Mouse (Mus musculus) intestine, postnatal 0 days (tissue): ENCODE data around the gene Acsm3. TPM values are rescaled to one million over a fixed set of nuclear protein-coding genes. Genes with fewer than 3 reads are reported as not detected.
A peak's percentile ranks its signal among the peaks of the same experiment; 100 is the strongest.
"Not testable (repeated sequence)": the region's sequence is repeated elsewhere in the genome, so short reads cannot be mapped to it uniquely, and the experiment has no call there.

Experiments used
- ATAC-seq: fragments of 200-750 bp; cut with Nextera tagmentation; 2 replicates; pipeline ENCODE4 v1.8.0; 2017; ENCODE audit warnings: mild to moderate bottlenecking, moderate TSS enrichment, moderate library complexity
- H3K27ac ChIP-seq: fragments of 300-500 bp; sonication (generic); 2 replicates; pipeline ENCODE4 v1.5.1; 2014; ENCODE audit warnings: mild to moderate bottlenecking, low read depth, low read length, moderate library complexity
- H3K27me3 ChIP-seq: fragments of 300-500 bp; sonication (generic); replicated peaks from 2 replicates; pipeline ENCODE4 v1.6.1; 2014; ENCODE audit warnings: low read length, mixed read lengths; ENCODE audit not compliant: control insufficient read depth, insufficient read depth
- H3K36me3 ChIP-seq: fragments of 300-500 bp; sonication (generic); 2 replicates; pipeline ENCODE4 v1.6.1; 2014; ENCODE audit warnings: mild to moderate bottlenecking, moderate library complexity; ENCODE audit not compliant: control insufficient read depth, insufficient read depth
- H3K4me1 ChIP-seq: fragments of 300-500 bp; sonication (generic); replicated peaks from 2 replicates; pipeline ENCODE4 v1.6.1; 2014; ENCODE audit warnings: antibody characterized with exemption, low read length, mixed read lengths; ENCODE audit not compliant: control insufficient read depth, insufficient read depth
- H3K4me2 ChIP-seq: fragments of 300-500 bp; sonication (generic); replicated peaks from 2 replicates; pipeline ENCODE4 v1.6.1; 2014; ENCODE audit warnings: low read depth, mild to moderate bottlenecking, moderate library complexity
- H3K4me3 ChIP-seq: fragments of 300-500 bp; sonication (generic); 2 replicates; pipeline ENCODE4 v1.5.1; 2014; ENCODE audit warnings: low read depth, low read length
- H3K9ac ChIP-seq: fragments of 300-500 bp; sonication (generic); 2 replicates; pipeline ENCODE4 v1.6.1; 2014; ENCODE audit warnings: mild to moderate bottlenecking, low read depth, low read length
- H3K9me3 ChIP-seq: fragments of 300-500 bp; sonication (generic); 2 replicates; pipeline ENCODE4 v1.6.1; 2016; ENCODE audit warnings: mixed run types; ENCODE audit not compliant: control insufficient read depth
- CTCF ChIP-seq: sonication (generic); IDR thresholded peaks from 2 replicates; pipeline ENCODE4 v1.5.1; 2016; ENCODE audit warnings: low read depth, mild to moderate bottlenecking, control low read depth, antibody characterized with exemption, moderate library complexity
- WGBS: fragments of 180-500 bp; shearing (Covaris S2); extraction: QIAGEN DNeasy Blood & Tissue Kit; methylation state at CpG from one replicate; pipeline ENCODE4 v1.1.7; 2014; 5-methylcytosine and 5-hydroxymethylcytosine counted together
- polyA plus RNA-seq: library from polyadenylated mRNA; unstranded; fragments of >200 nt; fragmentation: Nextera tagmentation; extraction: Ambion mirVana; gene quantifications from 2 replicates; pipeline ENCODE4 v1.2.1, GENCODE M21; 2015

Gene Acsm3
- polyA plus RNA-seq, 1 experiment from 2014 or later = 0.80 TPM

GRCm38 (mm10) chr7:119738877-119739276 is 21.8 kb upstream of the Acsm3 start:
- ATAC-seq = no peak
- WGBS = 86% methylated on average over 2 of the region's 2 CpGs
- Histone ChIP-seq H3K9me3 (no peaks in the 10 kb centered on the region), H3K4me2 (no peak overlapping the region), H3K4me1 (no peaks in the 10 kb centered on the region), H3K9ac (no peak overlapping the region), H3K4me3 (no peak overlapping the region), H3K27ac (no peak overlapping the region), H3K27me3 (no peaks in the 10 kb centered on the region), H3K36me3 (no peaks in the 10 kb centered on the region)
- TF ChIP-seq CTCF = no peak

GRCm38 (mm10) chr7:119739798-119740468 is 20.8 kb upstream of the Acsm3 start:
- peak overlapping the region; percentile 20; the same call in 1 of the 2 replicates for H3K4me3 ChIP-seq
- H3K36me3 ChIP-seq, H3K27me3 ChIP-seq, H3K9me3 ChIP-seq, ATAC-seq, H3K9ac ChIP-seq, H3K27ac ChIP-seq, H3K4me1 ChIP-seq: not testable (repeated sequence)
- 9% methylated on average over 16 of the region's 44 CpGs for WGBS
- peak overlapping the region; percentile 63 for H3K4me2 ChIP-seq

DNA sequence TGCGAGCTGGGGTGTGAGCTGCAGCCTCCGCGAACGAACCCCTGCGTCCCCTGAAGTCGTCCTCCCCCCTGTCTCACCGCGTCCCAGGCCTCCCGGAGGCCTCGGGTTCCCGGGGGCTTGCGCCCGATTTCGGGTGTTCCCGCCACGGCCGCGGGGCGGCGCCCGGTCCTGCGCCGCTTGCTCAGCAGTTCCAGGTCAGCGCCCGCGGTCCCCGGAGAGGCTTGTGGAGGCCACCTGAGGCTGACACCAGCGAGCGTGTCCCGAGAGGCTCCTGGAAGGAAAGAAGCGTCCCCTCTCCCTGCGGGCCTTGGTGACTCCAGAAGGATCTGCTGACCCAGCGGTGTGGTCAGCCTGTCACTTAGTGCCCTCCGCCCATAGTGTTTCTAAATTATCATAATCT is 16.4 kb upstream of the Acsm3 start:
- Histone ChIP-seq H3K4me2 (peak overlapping the region; percentile 55), H3K9me3 (no peaks in the 10 kb centered on the region), H3K36me3 (no peaks in the 10 kb centered on the region), H3K9ac (no peak overlapping the region), H3K27me3 (no peaks in the 10 kb centered on the region), H3K4me3 (peak overlapping the region; percentile 16; the same call in 1 of the 2 replicates), H3K4me1 (no peaks in the 10 kb centered on the region), H3K27ac (no peak overlapping the region)
- WGBS = 7% methylated on average over 34 of the region's 34 CpGs
- TF ChIP-seq CTCF = peak; percentile 69
- ATAC-seq = peak; percentile 31; the same call in 1 of the 2 replicates

GRCm38 (mm10) chr7:119745869-119746268 is 14.9 kb upstream of the Acsm3 start:
- no peak for ATAC-seq
- no peaks in the 10 kb centered on the region for H3K4me1 ChIP-seq
- H3K36me3 ChIP-seq = no peaks in the 10 kb centered on the region
- 69% methylated on average over 1 of the region's 1 CpGs for WGBS
- no peak for TF ChIP-seq CTCF
- H3K27me3 ChIP-seq = no peaks in the 10 kb centered on the region
- no peak overlapping the region for H3K9ac ChIP-seq
- H3K4me2 ChIP-seq = no peak overlapping the region
- no peaks in the 10 kb centered on the region for H3K9me3 ChIP-seq
- no peak overlapping the region for H3K27ac ChIP-seq
- H3K4me3 ChIP-seq = no peak overlapping the region

DNA sequence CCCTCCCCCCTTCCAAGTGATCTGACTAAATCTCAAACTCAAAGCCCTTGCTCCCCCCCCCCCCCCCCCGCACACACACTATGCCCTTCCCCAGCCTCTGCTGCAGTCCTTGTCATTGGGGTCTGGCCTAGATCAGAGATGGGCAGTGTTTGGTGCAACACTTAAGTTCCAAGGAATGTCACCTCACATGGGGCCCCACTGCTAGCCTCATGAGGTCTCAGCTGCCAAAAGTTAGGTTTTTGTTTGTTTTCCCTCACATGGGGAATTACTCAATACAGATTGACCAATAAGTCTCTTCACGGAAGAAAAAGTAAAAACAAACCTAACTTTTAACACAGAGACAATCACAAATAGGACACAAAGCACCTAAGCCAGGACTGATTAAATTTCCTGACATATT is 12.0 kb upstream of the Acsm3 start:
- H3K4me2 ChIP-seq = no peak overlapping the region
- no peaks in the 10 kb centered on the region for H3K4me1 ChIP-seq
- no peak overlapping the region for H3K4me3 ChIP-seq
- 65% methylated on average over 1 of the region's 2 CpGs for WGBS
- TF ChIP-seq CTCF = no peak
- H3K9me3 ChIP-seq = no peaks in the 10 kb centered on the region
- H3K36me3 ChIP-seq = no peaks in the 10 kb centered on the region
- ATAC-seq = no peak
- no peak overlapping the region for H3K27ac ChIP-seq
- H3K27me3 ChIP-seq = no peaks in the 10 kb centered on the region
- H3K9ac ChIP-seq = no peak overlapping the region

- H3K4me2 ChIP-seq = no peak overlapping the region
- H3K27me3 ChIP-seq = no peaks in the 10 kb centered on the region
- no peaks in the 10 kb centered on the region for H3K9me3 ChIP-seq
- no peak for TF ChIP-seq CTCF
- no peak for ATAC-seq
- 50% methylated on average over 2 of the region's 2 CpGs for WGBS
- no peak overlapping the region for H3K27ac ChIP-seq
- H3K36me3 ChIP-seq = no peaks in the 10 kb centered on the region
- no peak overlapping the region for H3K9ac ChIP-seq
- H3K4me1 ChIP-seq = no peaks in the 10 kb centered on the region
- H3K4me3 ChIP-seq = no peak overlapping the region
Observed at GRCm38 (mm10) chr7:119749942-119750341, 10.8 kb upstream of the Acsm3 start.

GRCm38 (mm10) chr7:119753696-119754095 is 7.0 kb upstream of the Acsm3 start:
- no peak for ATAC-seq
- Histone ChIP-seq H3K4me2 (no peak overlapping the region), H3K4me3 (no peak overlapping the region), H3K4me1 (no peaks in the 10 kb centered on the region), H3K36me3 (no peaks in the 10 kb centered on the region), H3K9me3 (no peaks in the 10 kb centered on the region), H3K27ac (no peak overlapping the region), H3K9ac (no peak overlapping the region), H3K27me3 (no peaks in the 10 kb centered on the region)
- TF ChIP-seq CTCF = no peak
- WGBS = 88% methylated on average over 1 of the region's 1 CpGs
